Mouse (Mus musculus) brain, embryonic 14.5 days (tissue): ENCODE measurements around the gene Kars.

ENCODE experiments used
- CTCF ChIP-seq: fragments of 200-500 bp; IDR thresholded peaks from 2 replicates; pipeline ENCODE4 v1.5.1; 2012; ENCODE audit warnings: inconsistent platforms, mild to moderate bottlenecking, moderate library complexity, borderline replicate concordance; ENCODE audit not compliant: insufficient read depth, insufficient read length; ENCODE audit errors: extremely low read depth
- POLR2A ChIP-seq: fragments of 200-500 bp; IDR thresholded peaks from 2 replicates; pipeline ENCODE4 v1.6.1; 2012; ENCODE audit warnings: mild to moderate bottlenecking, inconsistent platforms, borderline replicate concordance; ENCODE audit not compliant: poor library complexity, insufficient read depth, insufficient read length, severe bottlenecking; ENCODE audit errors: extremely low read depth

GRCm38 (mm10) chr8:111989911-111990310 lies 21.2 kb downstream of the Kars start:
- TF ChIP-seq POLR2A (no peak), CTCF (peak; percentile 85)
